Mouse (Mus musculus): Measurements from ENCODE around the gene Aunip. TPM values are rescaled to one million over a fixed set of nuclear protein-coding genes. Genes with fewer than 3 reads are reported as not detected.

Gene Aunip
- total RNA-seq, 2 experiments from 2014 or later: 0.57 TPM; not detected in 1

GRCm38 (mm10) chr4:134548169-134548938 lies 37.6 kb downstream of the Aunip start:
- DNase-seq (ENCODE audit: extremely low spot score in 1 of 2, low spot score in 1 of 2): no peak

- no peak for DNase-seq (ENCODE audit: extremely low spot score in 1 of 2, low spot score in 1 of 2)
Measured at GRCm38 (mm10) chr4:134549899-134550298, 39.1 kb downstream of the Aunip start.

GRCm38 (mm10) chr4:134551494-134552316 lies 40.9 kb downstream of the Aunip start, which contains the start of gene Selenon:
TSS of gene Selenon (minus strand) at chr4:134552166.
- peak; percentile 32 to 45 for DNase-seq (ENCODE audit: extremely low spot score in 1 of 2, low spot score in 1 of 2)

GRCm38 (mm10) chr4:134553631-134554030 lies 42.8 kb downstream of the Aunip start:
- DNase-seq (ENCODE audit: extremely low spot score in 1 of 2, low spot score in 1 of 2): no peak

DNA sequence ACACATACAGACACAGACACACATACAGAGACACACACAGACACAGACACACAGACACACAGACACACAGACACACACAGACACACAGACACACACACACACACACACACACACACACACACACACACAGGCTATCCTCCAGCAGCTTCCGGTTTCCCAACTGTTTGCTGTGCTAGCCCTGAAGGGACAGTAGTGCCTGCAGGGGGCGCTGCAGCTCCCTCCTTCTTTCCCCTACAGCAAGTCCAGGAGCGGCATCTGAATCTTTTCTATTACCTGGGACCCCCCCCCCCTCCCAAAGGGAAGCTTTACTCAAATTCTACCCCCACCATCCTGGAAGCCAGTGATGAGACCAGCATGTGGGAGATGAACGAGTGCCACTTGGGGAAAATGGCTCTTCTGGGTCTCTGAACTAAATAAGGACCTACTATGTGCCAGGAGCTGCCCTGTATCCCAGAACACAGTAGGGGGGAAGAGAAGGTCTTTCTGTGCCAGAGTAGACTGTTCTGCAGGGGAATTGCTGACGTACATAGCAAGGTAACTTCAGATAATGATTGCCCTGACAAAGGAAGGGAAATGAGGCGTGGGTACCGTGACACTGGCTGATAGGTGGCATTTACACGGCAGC lies 45.3 kb downstream of the Aunip start:
- DNase-seq (ENCODE audit: extremely low spot score in 1 of 2, low spot score in 1 of 2): peak in 1 of 2 experiments; percentile 62

DNA sequence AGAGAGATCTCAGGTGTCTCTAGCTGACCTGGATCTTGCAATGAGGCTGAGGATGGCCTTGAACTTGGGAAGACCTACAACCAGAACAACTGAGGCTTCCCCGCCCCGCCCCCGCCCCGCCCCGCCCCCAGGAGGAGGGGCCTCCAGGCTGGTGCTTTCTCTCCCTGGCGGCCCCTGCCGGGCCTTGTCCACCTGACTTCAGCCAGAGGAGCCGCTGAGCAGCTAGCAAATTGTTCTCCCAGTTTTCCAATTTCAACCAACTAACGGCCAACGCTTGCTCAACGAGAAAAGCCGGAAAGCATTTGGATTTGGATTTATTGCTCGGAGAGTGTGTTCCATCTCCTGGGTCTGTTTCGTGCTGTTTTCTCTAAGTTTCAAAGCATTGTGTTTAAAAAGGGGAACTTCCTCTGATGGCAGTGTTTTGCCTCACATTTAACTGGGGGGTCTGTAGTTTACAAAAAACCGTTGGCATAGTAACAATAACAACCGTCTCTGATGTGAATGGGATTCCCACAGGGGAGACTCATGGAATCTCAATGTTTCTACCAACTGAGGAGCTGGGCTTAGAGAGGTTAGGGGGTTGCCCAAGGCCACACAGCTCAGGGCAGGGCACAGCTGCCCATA lies 46.9 kb downstream of the Aunip start:
- DNase-seq (ENCODE audit: extremely low spot score in 1 of 2, low spot score in 1 of 2): no peak

DNA sequence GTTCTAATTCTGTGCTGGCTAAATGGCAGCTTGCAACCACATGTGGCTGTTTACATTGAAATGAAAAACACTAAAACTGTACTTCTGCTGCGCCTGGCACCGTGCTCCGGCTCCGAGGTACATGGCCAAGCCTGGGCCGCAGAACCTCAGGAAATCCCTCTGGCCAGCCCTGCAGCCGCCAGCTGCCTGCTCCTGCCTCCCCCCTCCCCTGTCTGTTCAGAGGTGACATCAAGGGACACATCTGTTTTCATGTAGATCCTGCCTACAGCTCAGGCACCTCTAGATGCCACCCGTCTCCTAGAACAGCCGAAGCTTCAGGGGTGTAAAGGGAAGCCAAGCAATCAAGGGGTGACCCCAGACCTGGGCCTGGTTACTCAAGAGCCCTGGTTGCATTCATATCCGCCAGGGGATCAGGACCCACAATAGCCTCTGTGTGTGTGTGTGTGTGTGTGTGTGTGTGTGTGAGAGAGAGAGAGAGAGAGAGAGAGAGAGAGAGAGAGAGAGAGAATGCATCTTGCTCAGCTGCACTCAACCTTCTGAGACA lies 47.8 kb downstream of the Aunip start:
- no peak for DNase-seq (ENCODE audit: extremely low spot score in 1 of 2, low spot score in 1 of 2)

- DNase-seq (ENCODE audit: extremely low spot score in 1 of 2, low spot score in 1 of 2): no peak
Measured at GRCm38 (mm10) chr4:134559154-134559553, 48.4 kb downstream of the Aunip start.

DNA sequence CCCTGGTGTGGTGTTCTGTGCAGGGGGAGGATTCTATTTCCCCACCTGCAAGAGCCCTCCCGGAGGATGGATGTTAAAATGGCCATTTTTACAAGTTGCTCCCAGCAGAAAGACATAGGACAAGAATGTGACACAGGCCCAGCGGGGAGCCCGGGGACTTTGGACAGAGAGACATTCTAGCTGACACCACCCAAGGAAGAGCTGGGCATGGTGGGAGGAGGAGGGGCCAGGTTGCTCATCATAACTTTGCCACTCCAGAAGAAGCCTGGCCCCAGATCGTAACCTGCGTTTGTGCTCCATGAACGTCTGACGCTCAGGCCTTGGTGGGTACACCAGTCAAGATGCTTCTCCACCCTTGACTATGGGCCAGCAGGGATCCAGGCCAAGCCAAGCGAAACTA lies 49.9 kb downstream of the Aunip start:
- DNase-seq (ENCODE audit: extremely low spot score in 1 of 2, low spot score in 1 of 2): no peak

- DNase-seq (ENCODE audit: extremely low spot score in 1 of 2, low spot score in 1 of 2): no peak
Measured at GRCm38 (mm10) chr4:134562014-134562413, 51.2 kb downstream of the Aunip start.

- DNase-seq (ENCODE audit: extremely low spot score in 1 of 2, low spot score in 1 of 2): no peak
Measured at GRCm38 (mm10) chr4:134563624-134564023, 52.8 kb downstream of the Aunip start.

DNA sequence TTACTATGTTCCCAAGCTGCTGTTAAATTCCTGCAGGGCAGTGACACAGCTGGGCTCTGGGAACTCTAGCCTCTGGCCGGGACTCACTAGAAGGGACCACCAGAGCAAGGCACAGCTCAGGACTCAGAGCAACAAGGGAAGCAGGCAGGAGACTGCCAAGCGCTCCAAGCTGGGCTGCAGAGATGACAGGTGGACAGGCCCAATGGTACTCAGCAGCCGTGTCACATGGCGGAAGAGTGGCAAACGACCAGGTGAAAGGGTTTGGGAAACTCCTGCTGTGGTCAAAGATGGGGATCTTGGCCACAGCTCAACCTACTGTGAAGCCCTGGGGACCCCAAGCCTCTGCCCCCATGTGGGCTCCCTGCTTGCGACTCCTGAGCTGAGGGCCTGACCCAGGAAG lies 53.3 kb downstream of the Aunip start:
- DNase-seq (ENCODE audit: extremely low spot score in 1 of 2, low spot score in 1 of 2): no peak

GRCm38 (mm10) chr4:134567377-134568226 lies 56.8 kb downstream of the Aunip start:
- peak in 1 of 2 experiments; percentile 20 for DNase-seq (ENCODE audit: extremely low spot score in 1 of 2, low spot score in 1 of 2)

GRCm38 (mm10) chr4:134569205-134569604 lies 58.4 kb downstream of the Aunip start:
- no peak for DNase-seq (ENCODE audit: extremely low spot score in 1 of 2, low spot score in 1 of 2)

- DNase-seq (ENCODE audit: extremely low spot score in 1 of 2, low spot score in 1 of 2): no peak
Measured at GRCm38 (mm10) chr4:134569831-134570230, 59.0 kb downstream of the Aunip start.

DNA sequence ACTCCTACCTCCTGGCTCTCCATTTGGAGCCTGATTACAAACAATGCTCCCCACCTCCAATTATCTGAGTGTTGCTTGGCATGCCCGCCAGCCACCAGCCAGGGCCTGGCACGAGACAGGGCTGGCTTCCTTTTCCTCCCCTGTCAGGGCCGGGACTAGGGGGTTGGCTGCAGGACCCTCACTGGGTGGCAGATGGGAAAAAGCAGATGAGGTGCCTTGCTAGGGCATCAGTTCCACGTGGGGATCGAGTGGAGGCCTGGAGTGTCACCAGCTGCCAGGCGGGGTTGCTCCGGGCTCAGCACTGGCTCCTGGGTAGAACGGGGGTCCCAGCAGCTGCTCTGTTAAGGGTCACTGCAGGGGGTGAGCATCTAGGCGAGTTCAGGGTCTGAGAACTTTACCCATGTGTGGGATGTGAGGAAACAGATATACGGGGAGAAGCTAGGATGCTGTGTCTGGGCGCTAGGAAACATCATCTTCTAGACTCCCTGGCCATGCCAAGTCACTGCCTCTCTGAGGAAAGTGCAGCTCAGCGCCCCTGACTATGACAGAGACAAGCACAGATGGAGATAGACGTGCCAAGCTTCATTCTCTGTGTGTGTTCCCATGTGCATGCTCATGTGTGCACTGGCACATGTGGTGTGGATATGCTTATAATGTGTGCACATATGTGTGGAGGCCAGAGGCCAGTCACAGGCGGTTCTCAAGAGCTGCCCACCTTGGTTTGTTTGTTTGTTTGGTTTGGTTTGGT lies 60.1 kb downstream of the Aunip start:
- no peak for DNase-seq (ENCODE audit: extremely low spot score in 1 of 2, low spot score in 1 of 2)

GRCm38 (mm10) chr4:134572449-134573300 lies 61.9 kb downstream of the Aunip start:
- no peak for DNase-seq (ENCODE audit: extremely low spot score in 1 of 2, low spot score in 1 of 2)

Data from layer of hippocampus, postnatal 25 days (tissue).